Mouse (Mus musculus): Measurements from ENCODE around the gene Kif23. TPM values are rescaled to one million over a fixed set of nuclear protein-coding genes. Genes with fewer than 3 reads are reported as not detected.

Gene Kif23
- polyA plus RNA-seq, 1 experiment: 24.1 TPM

GRCm38 (mm10) chr9:61965987-61966386 lies 19.4 kb upstream of the Kif23 start:
- Histone ChIP-seq H3K4me3 (no peak overlapping the region), H3ac (ENCODE audit: control insufficient read depth, insufficient read length) (no peak overlapping the region), H3K27me3 (ENCODE audit: control insufficient read depth, insufficient read depth, insufficient read length) (no peaks in the 10 kb centered on the region), H3K36me3 (ENCODE audit: control insufficient read depth, insufficient read depth) (no peaks in the 10 kb centered on the region), H3K4me2 (ENCODE audit: low read depth) (no peak overlapping the region), H3K79me2 (ENCODE audit: control insufficient read depth, insufficient read depth) (no peaks in the 10 kb centered on the region)
- TF ChIP-seq E2F4 (IDR thresholded peaks at IDR 0.05; ENCODE audit: insufficient read depth) (no peak), POLR2AphosphoS2 (IDR thresholded peaks at IDR 0.05; ENCODE audit: insufficient read length, low read depth) (no peak), SRF (IDR thresholded peaks at IDR 0.05; ENCODE audit: control insufficient read depth, insufficient read length, low read depth) (no peak), POLR2A (IDR thresholded peaks at IDR 0.05; ENCODE audit: insufficient read length, low read depth) (no peak), USF1 (IDR thresholded peaks at IDR 0.05; ENCODE audit: low read depth) (no peak), TCF3 (IDR thresholded peaks at IDR 0.05; ENCODE audit: insufficient read length, low read depth) (no peak), CEBPB (IDR thresholded peaks at IDR 0.05; ENCODE audit: insufficient read depth, poor library complexity, severe bottlenecking) (no peak), MYOG (IDR thresholded peaks at IDR 0.05; ENCODE audit: control insufficient read depth in 1 of 3, insufficient read depth in 1 of 3, insufficient read length in 2 of 3, low read depth in 2 of 3) (no peak), REST (IDR thresholded peaks at IDR 0.05; ENCODE audit: insufficient read depth, insufficient read length) (no peak), TCF12 (IDR thresholded peaks at IDR 0.05; ENCODE audit: insufficient read depth, poor library complexity, severe bottlenecking) (no peak), MAX (IDR thresholded peaks at IDR 0.05; ENCODE audit: low read depth) (no peak), MYOD1 (IDR thresholded peaks at IDR 0.05; ENCODE audit: control insufficient read depth in 1 of 3, insufficient read length in 2 of 3, low read depth in 2 of 3) (no peak)

- no peak overlapping the region for H3ac ChIP-seq (ENCODE audit: control insufficient read depth, insufficient read length)
- H3K27me3 ChIP-seq (ENCODE audit: control insufficient read depth, insufficient read depth, insufficient read length): no peaks in the 10 kb centered on the region
- no peak overlapping the region for H3K4me2 ChIP-seq (ENCODE audit: low read depth)
- no peak overlapping the region for H3K4me3 ChIP-seq
- no peaks in the 10 kb centered on the region for H3K36me3 ChIP-seq (ENCODE audit: control insufficient read depth, insufficient read depth)
- no peaks in the 10 kb centered on the region for H3K79me2 ChIP-seq (ENCODE audit: control insufficient read depth, insufficient read depth)
- TF ChIP-seq MYOG (IDR thresholded peaks at IDR 0.05; ENCODE audit: control insufficient read depth in 1 of 3, insufficient read depth in 1 of 3, insufficient read length in 2 of 3, low read depth in 2 of 3) (no peak), CEBPB (IDR thresholded peaks at IDR 0.05; ENCODE audit: insufficient read depth, poor library complexity, severe bottlenecking) (no peak), USF1 (IDR thresholded peaks at IDR 0.05; ENCODE audit: low read depth) (no peak), E2F4 (IDR thresholded peaks at IDR 0.05; ENCODE audit: insufficient read depth) (no peak), TCF12 (IDR thresholded peaks at IDR 0.05; ENCODE audit: insufficient read depth, poor library complexity, severe bottlenecking) (no peak), MYOD1 (IDR thresholded peaks at IDR 0.05; ENCODE audit: control insufficient read depth in 1 of 3, insufficient read length in 2 of 3, low read depth in 2 of 3) (no peak), REST (IDR thresholded peaks at IDR 0.05; ENCODE audit: insufficient read depth, insufficient read length) (no peak), MAX (IDR thresholded peaks at IDR 0.05; ENCODE audit: low read depth) (no peak), POLR2A (IDR thresholded peaks at IDR 0.05; ENCODE audit: insufficient read length, low read depth) (no peak), TCF3 (IDR thresholded peaks at IDR 0.05; ENCODE audit: insufficient read length, low read depth) (no peak), SRF (IDR thresholded peaks at IDR 0.05; ENCODE audit: control insufficient read depth, insufficient read length, low read depth) (no peak), POLR2AphosphoS2 (IDR thresholded peaks at IDR 0.05; ENCODE audit: insufficient read length, low read depth) (no peak)
Observed at GRCm38 (mm10) chr9:61965411-61965930, 18.9 kb upstream of the Kif23 start.

DNA sequence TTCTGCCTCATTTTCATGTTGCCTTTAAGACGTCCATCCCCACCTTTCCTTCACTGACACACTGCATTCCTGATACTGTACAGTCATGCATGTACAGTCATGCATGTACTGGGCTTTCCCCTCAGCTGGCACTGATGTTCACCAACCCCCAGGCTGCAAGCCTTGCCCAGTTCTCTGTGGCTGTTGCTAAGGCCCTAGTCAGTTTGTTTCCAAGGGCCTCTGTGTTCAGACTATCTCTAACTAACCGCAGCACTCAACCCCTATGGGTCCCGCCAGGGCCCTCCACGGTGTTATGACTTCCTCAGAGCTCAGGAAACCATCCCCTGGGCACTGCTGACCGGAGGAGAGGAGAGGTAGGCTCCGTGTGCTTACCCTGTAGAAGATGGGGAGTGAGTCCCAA lies 16.8 kb upstream of the Kif23 start:
- Histone ChIP-seq H3K36me3 (ENCODE audit: control insufficient read depth, insufficient read depth) (no peaks in the 10 kb centered on the region), H3K79me2 (ENCODE audit: control insufficient read depth, insufficient read depth) (no peaks in the 10 kb centered on the region), H3K4me3 (no peak overlapping the region), H3K4me2 (ENCODE audit: low read depth) (no peak overlapping the region), H3K27me3 (ENCODE audit: control insufficient read depth, insufficient read depth, insufficient read length) (no peaks in the 10 kb centered on the region), H3ac (ENCODE audit: control insufficient read depth, insufficient read length) (no peak overlapping the region)
- TF ChIP-seq TCF12 (IDR thresholded peaks at IDR 0.05; ENCODE audit: insufficient read depth, poor library complexity, severe bottlenecking) (no peak), SRF (IDR thresholded peaks at IDR 0.05; ENCODE audit: control insufficient read depth, insufficient read length, low read depth) (no peak), POLR2AphosphoS2 (IDR thresholded peaks at IDR 0.05; ENCODE audit: insufficient read length, low read depth) (no peak), MYOG (IDR thresholded peaks at IDR 0.05; ENCODE audit: control insufficient read depth in 1 of 3, insufficient read depth in 1 of 3, insufficient read length in 2 of 3, low read depth in 2 of 3) (no peak), TCF3 (IDR thresholded peaks at IDR 0.05; ENCODE audit: insufficient read length, low read depth) (no peak), MYOD1 (IDR thresholded peaks at IDR 0.05; ENCODE audit: control insufficient read depth in 1 of 3, insufficient read length in 2 of 3, low read depth in 2 of 3) (no peak), E2F4 (IDR thresholded peaks at IDR 0.05; ENCODE audit: insufficient read depth) (no peak), MAX (IDR thresholded peaks at IDR 0.05; ENCODE audit: low read depth) (no peak), CEBPB (IDR thresholded peaks at IDR 0.05; ENCODE audit: insufficient read depth, poor library complexity, severe bottlenecking) (no peak), REST (IDR thresholded peaks at IDR 0.05; ENCODE audit: insufficient read depth, insufficient read length) (no peak), USF1 (IDR thresholded peaks at IDR 0.05; ENCODE audit: low read depth) (no peak), POLR2A (IDR thresholded peaks at IDR 0.05; ENCODE audit: insufficient read length, low read depth) (no peak)

GRCm38 (mm10) chr9:61961181-61961580 lies 14.6 kb upstream of the Kif23 start:
- Histone ChIP-seq H3K4me3 (no peak overlapping the region), H3ac (ENCODE audit: control insufficient read depth, insufficient read length) (no peak overlapping the region)
- TF ChIP-seq POLR2A (IDR thresholded peaks at IDR 0.05; ENCODE audit: insufficient read length, low read depth) (no peak), REST (IDR thresholded peaks at IDR 0.05; ENCODE audit: insufficient read depth, insufficient read length) (no peak), CEBPB (IDR thresholded peaks at IDR 0.05; ENCODE audit: insufficient read depth, poor library complexity, severe bottlenecking) (no peak), POLR2AphosphoS2 (IDR thresholded peaks at IDR 0.05; ENCODE audit: insufficient read length, low read depth) (no peak), TCF3 (IDR thresholded peaks at IDR 0.05; ENCODE audit: insufficient read length, low read depth) (no peak), MAX (IDR thresholded peaks at IDR 0.05; ENCODE audit: low read depth) (no peak), SRF (IDR thresholded peaks at IDR 0.05; ENCODE audit: control insufficient read depth, insufficient read length, low read depth) (no peak), USF1 (IDR thresholded peaks at IDR 0.05; ENCODE audit: low read depth) (no peak), MYOG (IDR thresholded peaks at IDR 0.05; ENCODE audit: control insufficient read depth in 1 of 3, insufficient read depth in 1 of 3, insufficient read length in 2 of 3, low read depth in 2 of 3) (no peak), TCF12 (IDR thresholded peaks at IDR 0.05; ENCODE audit: insufficient read depth, poor library complexity, severe bottlenecking) (no peak), MYOD1 (IDR thresholded peaks at IDR 0.05; ENCODE audit: control insufficient read depth in 1 of 3, insufficient read length in 2 of 3, low read depth in 2 of 3) (no peak), E2F4 (IDR thresholded peaks at IDR 0.05; ENCODE audit: insufficient read depth) (no peak)

More at GRCm38 (mm10) chr9:61961181-61961580, 14.6 kb upstream of the Kif23 start:
- Histone ChIP-seq H3K27me3 (ENCODE audit: control insufficient read depth, insufficient read depth, insufficient read length) (no peaks in the 10 kb centered on the region), H3K79me2 (ENCODE audit: control insufficient read depth, insufficient read depth) (no peaks in the 10 kb centered on the region), H3K4me2 (ENCODE audit: low read depth) (no peak overlapping the region), H3K36me3 (ENCODE audit: control insufficient read depth, insufficient read depth) (no peaks in the 10 kb centered on the region)

Measured in myocyte (in vitro differentiated cells).